In the genomic region with DNA sequence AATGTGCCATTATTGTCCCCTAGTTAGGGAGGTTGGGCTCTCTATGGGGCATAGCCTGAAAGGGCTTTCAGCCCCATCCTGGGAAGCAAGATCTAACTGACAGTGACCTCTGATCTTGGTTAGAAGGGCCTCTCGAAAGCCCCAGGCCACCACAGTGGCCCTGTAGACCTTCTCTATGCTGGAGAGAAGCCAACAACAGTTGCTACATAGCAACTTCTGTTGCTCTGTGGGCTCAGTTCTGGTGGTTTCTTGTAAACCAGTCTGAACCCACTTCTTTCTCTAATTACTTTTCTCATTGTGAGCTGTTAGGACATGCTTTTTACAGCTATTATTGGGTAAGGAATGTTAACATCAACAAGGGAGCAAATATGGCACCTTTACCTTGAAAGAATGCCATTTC, we compare ENCODE assay signal across 32 mouse cellular contexts. TPM values are rescaled to one million over a fixed set of nuclear protein-coding genes. Genes with fewer than 3 reads are reported as not detected.
DNase-seq lines count a peak whose midpoint lies in the region; ATAC-seq and TF ChIP-seq lines count a peak whose summit lies in the region.
"Had no signal": no experiment of that assay in that cellular context is flagged by ENCODE, and none has a peak within 500 bp of the region (broad histone marks: within the 10 kb centered on the region; RNA-seq: fewer than 3 reads in every experiment).

No protein-coding gene starts in this region.

- no peak for TF ChIP-seq EP300 in lung, postnatal 0 days (IDR thresholded peaks at IDR 0.05)

- ATAC-seq in embryonic facial prominence, embryonic 14.5 days (ENCODE audit: low read depth), result no peak
- ATAC-seq in granulocyte monocyte progenitor cell, adult 5-6 weeks (replicated peaks; ENCODE audit: poor library complexity, severe bottlenecking), result peak; percentile 57
- peak; percentile 56 for ATAC-seq in megakaryocyte progenitor cell, adult 5-6 weeks (replicated peaks; ENCODE audit: poor library complexity)
- ATAC-seq in neural tube, embryonic 15.5 days (ENCODE audit: low FRiP score), result no peak
- no peak for ATAC-seq in lung, postnatal 0 days
- ATAC-seq: forebrain, embryonic 14.5 days; forebrain, postnatal 0 days; hindbrain, embryonic 16.5 days; intestine, embryonic 15.5 days had no signal

- 78% methylated on average over 1 of the region's 1 CpGs for WGBS in embryonic facial prominence, embryonic 14.5 days
- WGBS in embryonic facial prominence, embryonic 10.5 days, result 77% methylated on average over 1 of the region's 1 CpGs
- 94% methylated on average over 1 of the region's 1 CpGs for WGBS in neural tube, embryonic 15.5 days
- 79% methylated on average over 1 of the region's 1 CpGs for WGBS in lung, postnatal 0 days

- no peak overlapping the region for H3K4me2 ChIP-seq in embryonic facial prominence, embryonic 14.5 days (ENCODE audit: low read depth, low read length)
- H3K4me2 ChIP-seq in neural tube, embryonic 15.5 days, result no peak overlapping the region
- H3K4me2 ChIP-seq in lung, postnatal 0 days (replicated peaks; ENCODE audit: low read depth, low read length), result no peak overlapping the region
- H3K4me2 ChIP-seq: embryonic facial prominence, embryonic 13.5 days; heart, embryonic 12.5 days; heart, embryonic 15.5 days; hindbrain, embryonic 13.5 days; intestine, embryonic 15.5 days had no signal

- H3K27me3 ChIP-seq in embryonic facial prominence, embryonic 14.5 days (replicated peaks; ENCODE audit: control insufficient read depth, insufficient read depth, low read length), result no peaks in the 10 kb centered on the region
- peaks cover 35% of the 10 kb centered on the region for H3K27me3 ChIP-seq in embryonic facial prominence, embryonic 10.5 days (replicated peaks; ENCODE audit: low read depth, poor library complexity, severe bottlenecking)
- H3K27me3 ChIP-seq in neural tube, embryonic 15.5 days (replicated peaks), result no peaks in the 10 kb centered on the region
- no peaks in the 10 kb centered on the region for H3K27me3 ChIP-seq in lung, postnatal 0 days (replicated peaks; ENCODE audit: insufficient read depth, low read length)
- H3K27me3 ChIP-seq: CH12.LX; embryonic facial prominence, embryonic 13.5 days; heart, embryonic 12.5 days; heart, embryonic 15.5 days; hindbrain, embryonic 13.5 days; intestine, embryonic 15.5 days had no signal

- no peak overlapping the region for H3K4me3 ChIP-seq in embryonic facial prominence, embryonic 14.5 days (ENCODE audit: low read depth, low read length)
- no peak overlapping the region for H3K4me3 ChIP-seq in embryonic facial prominence, embryonic 10.5 days
- no peak overlapping the region for H3K4me3 ChIP-seq in neural tube, embryonic 15.5 days (replicated peaks)
- no peak overlapping the region for H3K4me3 ChIP-seq in lung, postnatal 0 days (ENCODE audit: low read depth, low read length)
- H3K4me3 ChIP-seq: embryonic facial prominence, embryonic 13.5 days; gastrocnemius, adult 2 months; heart, embryonic 12.5 days; heart, embryonic 15.5 days; hindbrain, embryonic 10.5 days; hindbrain, embryonic 13.5 days; intestine, embryonic 15.5 days had no signal

- H3K36me3 ChIP-seq in embryonic facial prominence, embryonic 14.5 days (ENCODE audit: control insufficient read depth, insufficient read depth, low read length), result peaks cover 31% of the 10 kb centered on the region
- H3K36me3 ChIP-seq in embryonic facial prominence, embryonic 10.5 days (replicated peaks), result peaks cover 74% of the 10 kb centered on the region
- H3K36me3 ChIP-seq in neural tube, embryonic 15.5 days, result peaks cover 47% of the 10 kb centered on the region
- H3K36me3 ChIP-seq in lung, postnatal 0 days (ENCODE audit: insufficient read depth, low read length), result 0 out of 2 replicates have a peak, but pooled peaks cover 6% of the 10 kb centered on the region

- TF ChIP-seq CTCF in lung, postnatal 0 days (IDR thresholded peaks at IDR 0.05), result no peak

- no peak overlapping the region for H3K9ac ChIP-seq in embryonic facial prominence, embryonic 14.5 days (ENCODE audit: low read depth, low read length)
- H3K9ac ChIP-seq in neural tube, embryonic 15.5 days (replicated peaks), result no peak overlapping the region
- H3K9ac ChIP-seq in lung, postnatal 0 days (replicated peaks; ENCODE audit: low read depth), result no peak overlapping the region
- H3K9ac ChIP-seq: embryonic facial prominence, embryonic 13.5 days; forebrain, postnatal 0 days; heart, embryonic 12.5 days; heart, embryonic 15.5 days; hindbrain, embryonic 13.5 days; intestine, embryonic 15.5 days had no signal

- H3K4me1 ChIP-seq in embryonic facial prominence, embryonic 14.5 days (ENCODE audit: control insufficient read depth, insufficient read depth, low read length), result no peaks in the 10 kb centered on the region
- no peaks in the 10 kb centered on the region for H3K4me1 ChIP-seq in embryonic facial prominence, embryonic 10.5 days
- H3K4me1 ChIP-seq in neural tube, embryonic 15.5 days, result no peaks in the 10 kb centered on the region
- no peaks in the 10 kb centered on the region for H3K4me1 ChIP-seq in lung, postnatal 0 days (ENCODE audit: insufficient read depth, low read depth, low read length)
- H3K4me1 ChIP-seq: embryonic facial prominence, embryonic 13.5 days; heart, embryonic 12.5 days; heart, embryonic 15.5 days; hindbrain, embryonic 10.5 days; hindbrain, embryonic 13.5 days; intestine, embryonic 15.5 days had no signal

- H3K27ac ChIP-seq in embryonic facial prominence, embryonic 14.5 days (replicated peaks; ENCODE audit: low read depth, low read length), result no peak overlapping the region
- H3K27ac ChIP-seq in embryonic facial prominence, embryonic 10.5 days (replicated peaks), result no peak overlapping the region
- H3K27ac ChIP-seq in neural tube, embryonic 15.5 days (replicated peaks), result no peak overlapping the region
- no peak overlapping the region for H3K27ac ChIP-seq in lung, postnatal 0 days (ENCODE audit: low read length)
- H3K27ac ChIP-seq: embryonic facial prominence, embryonic 13.5 days; gastrocnemius, adult 2 months; heart, embryonic 15.5 days; hindbrain, embryonic 10.5 days; hindbrain, embryonic 13.5 days; intestine, embryonic 15.5 days had no signal

- H3K9me3 ChIP-seq in embryonic facial prominence, embryonic 14.5 days (ENCODE audit: control insufficient read depth, low read length), result 0 out of 2 replicates have a peak, but pooled peaks cover 3% of the 10 kb centered on the region
- peaks cover 13% of the 10 kb centered on the region; the same call in 1 of the 2 replicates for H3K9me3 ChIP-seq in embryonic facial prominence, embryonic 10.5 days
- no peaks in the 10 kb centered on the region for H3K9me3 ChIP-seq in neural tube, embryonic 15.5 days (replicated peaks)
- H3K9me3 ChIP-seq in lung, postnatal 0 days (ENCODE audit: low read length), result no peaks in the 10 kb centered on the region
- H3K9me3 ChIP-seq: G1E; heart, embryonic 15.5 days; intestine, embryonic 15.5 days had no signal

- DNase-seq in embryonic facial prominence, embryonic 14.5 days (ENCODE audit: low spot score), result peak; percentile 2
- DNase-seq in embryonic facial prominence, embryonic 10.5 days (ENCODE audit: low spot score), result no peak
- DNase-seq in lung, postnatal 0 days (ENCODE audit: low spot score), result no peak
- DNase-seq: adrenal gland, adult 2 months; adrenal gland, postnatal 14 days; B cell, adult 2 months; cerebellum, adult 18-20 months; cerebellum, adult 9-10 months; cerebellum, postnatal 14 days; forebrain, postnatal 0 days; gastrocnemius, adult 2 months; gastrocnemius, postnatal 14 days; heart, adult 18-20 months; heart, postnatal 10 days; heart, postnatal 36 days had no signal

RNA-seq across cellular contexts. Expression of a gene that starts 14.3 kb away (rescaled TPM):
- polyA plus RNA-seq in embryonic facial prominence, embryonic 14.5 days (2014; fragmentation: Nextera tagmentation; extraction: Ambion mirVana), result 27.1 and 28.1 TPM in 2 replicates
- polyA plus RNA-seq in embryonic facial prominence, embryonic 10.5 days (2016; fragmentation: Nextera tagmentation; extraction: Ambion mirVana), result 19.1 and 20.8 TPM in 2 replicates
- 8.5 and 11.9 TPM in 2 replicates for total RNA-seq in granulocyte monocyte progenitor cell, adult 5-6 weeks (2014; fragmentation: Nextera tagmentation)
- total RNA-seq in granulocyte monocyte progenitor cell, adult 5-6 weeks (2017), result 7.9 and 8.1 TPM in 2 replicates
- total RNA-seq in megakaryocyte progenitor cell, adult 5-6 weeks (2015), result 9.1 and 10.4 TPM in 2 replicates
- total RNA-seq in megakaryocyte progenitor cell, adult 5-6 weeks (2017), result 6.0 and 8.8 TPM in 2 replicates
- 8.9 and 9.8 TPM in 2 replicates for polyA plus RNA-seq in neural tube, embryonic 15.5 days (2015; fragmentation: Nextera tagmentation; extraction: Ambion mirVana)
- polyA plus RNA-seq in lung, postnatal 0 days (2015; fragmentation: Nextera tagmentation; extraction: Ambion mirVana), result 3.6 and 4.3 TPM in 2 replicates

RNA-seq across cellular contexts. Expression of a gene that starts 20.1 kb away (rescaled TPM):
- not detected in 2 replicates for polyA plus RNA-seq in embryonic facial prominence, embryonic 14.5 days (2014; fragmentation: Nextera tagmentation; extraction: Ambion mirVana)
- polyA plus RNA-seq in embryonic facial prominence, embryonic 10.5 days (2016; fragmentation: Nextera tagmentation; extraction: Ambion mirVana), result not detected in 2 replicates
- total RNA-seq in granulocyte monocyte progenitor cell, adult 5-6 weeks (2014; fragmentation: Nextera tagmentation), result not detected in 2 replicates
- total RNA-seq in granulocyte monocyte progenitor cell, adult 5-6 weeks (2017), result not detected in 2 replicates
- not detected in 2 replicates for total RNA-seq in megakaryocyte progenitor cell, adult 5-6 weeks (2015)
- total RNA-seq in megakaryocyte progenitor cell, adult 5-6 weeks (2017), result not detected in 2 replicates
- not detected in 2 replicates for polyA plus RNA-seq in neural tube, embryonic 15.5 days (2015; fragmentation: Nextera tagmentation; extraction: Ambion mirVana)
- not detected in 2 replicates for polyA plus RNA-seq in lung, postnatal 0 days (2015; fragmentation: Nextera tagmentation; extraction: Ambion mirVana)
- total RNA-seq: adrenal gland, adult 2 months; adrenal gland, postnatal 14 days; adrenal gland, postnatal 4 days; CH12.LX; forebrain, postnatal 0 days; G1E; gastrocnemius, adult 2 months; gastrocnemius, postnatal 14 days; gastrocnemius, postnatal 4 days; heart, adult 18-20 months; heart, postnatal 10 days; heart, postnatal 36 days had no signal
- polyA plus RNA-seq: adrenal gland, adult 2 months; embryonic facial prominence, embryonic 13.5 days; forebrain, embryonic 11.5 days; forebrain, embryonic 14.5 days; forebrain, postnatal 0 days; frontal cortex, adult 2 months; G1E; heart, embryonic 12.5 days; heart, embryonic 15.5 days; hindbrain, embryonic 10.5 days; hindbrain, embryonic 13.5 days; hindbrain, embryonic 16.5 days; intestine, embryonic 15.5 days had no signal

RNA-seq across cellular contexts. Expression of a gene that starts 41.8 kb away (rescaled TPM):
- not detected in 2 replicates for polyA plus RNA-seq in embryonic facial prominence, embryonic 14.5 days (2014; fragmentation: Nextera tagmentation; extraction: Ambion mirVana)
- not detected in 2 replicates for polyA plus RNA-seq in embryonic facial prominence, embryonic 10.5 days (2016; fragmentation: Nextera tagmentation; extraction: Ambion mirVana)
- not detected in 2 replicates for total RNA-seq in granulocyte monocyte progenitor cell, adult 5-6 weeks (2014; fragmentation: Nextera tagmentation)
- not detected in 2 replicates for total RNA-seq in granulocyte monocyte progenitor cell, adult 5-6 weeks (2017)
- total RNA-seq in megakaryocyte progenitor cell, adult 5-6 weeks (2015), result not detected in 2 replicates
- total RNA-seq in megakaryocyte progenitor cell, adult 5-6 weeks (2017), result not detected in 2 replicates
- polyA plus RNA-seq in neural tube, embryonic 15.5 days (2015; fragmentation: Nextera tagmentation; extraction: Ambion mirVana), result not detected in 2 replicates
- not detected in 2 replicates for polyA plus RNA-seq in lung, postnatal 0 days (2015; fragmentation: Nextera tagmentation; extraction: Ambion mirVana)
- total RNA-seq: adrenal gland, adult 2 months; adrenal gland, postnatal 14 days; adrenal gland, postnatal 4 days; CH12.LX; G1E; gastrocnemius, adult 2 months; gastrocnemius, postnatal 14 days; gastrocnemius, postnatal 4 days; heart, adult 18-20 months; heart, postnatal 10 days; heart, postnatal 36 days had no signal
- polyA plus RNA-seq: embryonic facial prominence, embryonic 13.5 days; forebrain, embryonic 11.5 days; forebrain, embryonic 14.5 days; G1E; heart, embryonic 12.5 days; heart, embryonic 15.5 days; hindbrain, embryonic 10.5 days; hindbrain, embryonic 13.5 days; intestine, embryonic 15.5 days had no signal

RNA-seq across cellular contexts. Expression of a gene that starts 54.2 kb away (rescaled TPM):
- polyA plus RNA-seq in embryonic facial prominence, embryonic 14.5 days (2014; fragmentation: Nextera tagmentation; extraction: Ambion mirVana), result 0.11 and 0.21 TPM in 2 replicates
- 0.12 and 0.18 TPM in 2 replicates for polyA plus RNA-seq in embryonic facial prominence, embryonic 10.5 days (2016; fragmentation: Nextera tagmentation; extraction: Ambion mirVana)
- not detected in 2 replicates for total RNA-seq in granulocyte monocyte progenitor cell, adult 5-6 weeks (2014; fragmentation: Nextera tagmentation)
- total RNA-seq in granulocyte monocyte progenitor cell, adult 5-6 weeks (2017), result not detected in 2 replicates
- total RNA-seq in megakaryocyte progenitor cell, adult 5-6 weeks (2015), result not detected in 2 replicates
- total RNA-seq in megakaryocyte progenitor cell, adult 5-6 weeks (2017), result 0.14 TPM in 1 of 2 replicates, not detected in the other
- polyA plus RNA-seq in neural tube, embryonic 15.5 days (2015; fragmentation: Nextera tagmentation; extraction: Ambion mirVana), result 1.2 and 1.3 TPM in 2 replicates
- polyA plus RNA-seq in lung, postnatal 0 days (2015; fragmentation: Nextera tagmentation; extraction: Ambion mirVana), result 0.07 TPM in 1 of 2 replicates, not detected in the other
- total RNA-seq: G1E; gastrocnemius, postnatal 4 days; heart, adult 18-20 months; heart, postnatal 10 days; heart, postnatal 36 days had no signal
- polyA plus RNA-seq: G1E; heart, embryonic 12.5 days; heart, embryonic 15.5 days had no signal

Comparison
In these comparisons a context has a peak if more than half of its experiments do, and no peak if none do; other contexts are left out.
1. ATAC-seq: peak in granulocyte monocyte progenitor cell, adult 5-6 weeks (single experiment) and megakaryocyte progenitor cell, adult 5-6 weeks (single experiment); none in embryonic facial prominence, embryonic 14.5 days (single experiment), neural tube, embryonic 15.5 days (single experiment) and lung, postnatal 0 days (single experiment).